Mouse (Mus musculus) mesoderm, embryonic 11.5 days (tissue): ENCODE measurements around the gene Ypel3.
"Not testable (repeated sequence)": the region's sequence is repeated elsewhere in the genome, so short reads cannot be mapped to it uniquely, and the experiment has no call there.

Experiments used
- DNase-seq: peaks from one replicate; pipeline ENCODE4 v3.0.0-alpha.2; 2012; ENCODE audit warnings: low read depth, low spot score

Ypel3 gene

GRCm38 (mm10) chr7:126766201-126766600 lies 10.6 kb upstream of the Ypel3 start, which contains the start of gene Gdpd3:
Gene Gdpd3 (plus strand): TSS chr7:126766334.
- DNase-seq, result no peak

GRCm38 (mm10) chr7:126767001-126767400 lies 9.8 kb upstream of the Ypel3 start:
- no peak for DNase-seq

- no peak for DNase-seq
Observed at GRCm38 (mm10) chr7:126770784-126771183, 6.0 kb upstream of the Ypel3 start.

GRCm38 (mm10) chr7:126773351-126773750 lies 3.4 kb upstream of the Ypel3 start:
- no peak for DNase-seq

- no peak for DNase-seq
Observed at GRCm38 (mm10) chr7:126774463-126774862, 2.3 kb upstream of the Ypel3 start.

- no peak for DNase-seq
Observed at GRCm38 (mm10) chr7:126775185-126775977, 1.4 kb upstream of the Ypel3 start.

- DNase-seq, result no peak
Observed at GRCm38 (mm10) chr7:126775978-126776234, 849 bp upstream of the Ypel3 start.

- no peak for DNase-seq
Observed at GRCm38 (mm10) chr7:126777476-126777875, 721 bp downstream of the Ypel3 start.

GRCm38 (mm10) chr7:126778147-126778546 lies 1.4 kb downstream of the Ypel3 start:
- no peak for DNase-seq

GRCm38 (mm10) chr7:126779101-126779500 lies 2.3 kb downstream of the Ypel3 start:
- DNase-seq, result not testable (repeated sequence)

- peak; percentile 92 for DNase-seq
Observed at GRCm38 (mm10) chr7:126779983-126780970, 3.5 kb downstream of the Ypel3 start.

- no peak for DNase-seq
Observed at GRCm38 (mm10) chr7:126780971-126781635, 4.3 kb downstream of the Ypel3 start, which contains the start of gene Tbx6. Gene Tbx6 (plus strand): TSS chr7:126781483.

GRCm38 (mm10) chr7:126781661-126782370 lies 5.1 kb downstream of the Ypel3 start:
- no peak for DNase-seq

- no peak for DNase-seq
Observed at GRCm38 (mm10) chr7:126782693-126783092, 5.9 kb downstream of the Ypel3 start.

GRCm38 (mm10) chr7:126784469-126784868 lies 7.7 kb downstream of the Ypel3 start:
- no peak for DNase-seq

GRCm38 (mm10) chr7:126785056-126785455 lies 8.3 kb downstream of the Ypel3 start:
- DNase-seq, result no peak

GRCm38 (mm10) chr7:126786142-126786541 lies 9.4 kb downstream of the Ypel3 start:
- DNase-seq, result no peak

- DNase-seq, result no peak
Observed at GRCm38 (mm10) chr7:126789141-126789540, 12.4 kb downstream of the Ypel3 start.

GRCm38 (mm10) chr7:126791851-126792720 lies 15.3 kb downstream of the Ypel3 start, which contains the start of gene Ppp4c:
Gene Ppp4c (minus strand): TSS chr7:126792496.
- DNase-seq, result peak; percentile 98
